Mouse (Mus musculus) cerebellum, postnatal 25 days (tissue): Measurements from ENCODE around the gene Rad9b.

Experiments
- DNase-seq, 2 experiments: peaks; one replicate each; pipeline ENCODE4 v3.0.0; 2021; ENCODE audit warnings: mixed read lengths in 2 of 2

The Rad9b gene

GRCm38 (mm10) chr5:122280827-122281462, 73.1 kb downstream of the Rad9b start:
- DNase-seq = peak; percentile 45 to 55

- no peak for DNase-seq
Measured at GRCm38 (mm10) chr5:122280422-122280826, 73.6 kb downstream of the Rad9b start.

DNA sequence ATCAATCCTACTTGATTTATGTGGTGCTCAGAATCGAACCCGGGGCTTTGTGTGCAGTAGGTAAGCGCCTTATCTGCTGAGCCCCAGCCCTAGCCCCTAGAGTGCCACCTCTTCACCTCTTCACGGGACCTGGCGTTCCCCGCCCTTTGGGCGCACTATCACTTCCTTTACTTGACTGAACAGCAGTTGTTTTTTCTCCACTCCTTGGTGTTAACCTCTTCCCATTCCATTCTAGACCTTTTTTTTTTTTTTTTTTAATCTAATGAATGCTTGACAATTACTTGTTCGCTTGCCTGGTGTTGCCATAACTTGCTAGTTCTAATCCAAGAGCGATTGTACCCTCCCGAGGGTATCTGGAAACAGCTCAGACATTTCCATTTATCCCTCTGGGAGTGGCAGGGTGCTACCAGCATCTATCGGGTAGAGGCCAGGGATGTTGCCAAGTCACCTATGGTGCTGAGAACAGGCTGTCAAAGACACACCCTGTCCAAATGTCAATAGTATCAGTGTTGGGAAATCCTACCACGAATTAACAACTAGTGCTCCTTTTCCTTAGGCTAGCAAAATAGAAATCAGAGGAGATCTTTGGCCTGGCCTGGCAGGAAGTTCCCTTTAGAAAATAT, 74.1 kb downstream of the Rad9b start:
- peak; percentile 55 to 62 for DNase-seq

- peak; percentile 70 to 79 for DNase-seq
Measured at GRCm38 (mm10) chr5:122278946-122279345, 75.1 kb downstream of the Rad9b start.

GRCm38 (mm10) chr5:122274785-122275184, 79.2 kb downstream of the Rad9b start:
- DNase-seq = no peak
